Mouse (Mus musculus) forebrain, postnatal 0 days (tissue): Measurements from ENCODE around the gene Bbs2. TPM values are rescaled to one million over a fixed set of nuclear protein-coding genes. Genes with fewer than 3 reads are reported as not detected.
"Not testable (repeated sequence)": the region's sequence is repeated elsewhere in the genome, so short reads cannot be mapped to it uniquely, and the experiment has no call there.

ENCODE experiments used
- ATAC-seq: fragments of 200-750 bp; cut with Nextera tagmentation; 2 replicates; pipeline ENCODE4 v1.8.0; 2017; ENCODE audit warnings: mild to moderate bottlenecking, moderate library complexity
- DNase-seq: peaks from one replicate; pipeline ENCODE4 v3.0.0-alpha.2; 2015
- H3K27ac ChIP-seq: fragments of 300-500 bp; sonication (generic); 2 replicates; pipeline ENCODE4 v1.5.1; 2014; ENCODE audit warnings: low read depth, mild to moderate bottlenecking, antibody characterized with exemption, low read length, moderate library complexity, mixed read lengths
- H3K27me3 ChIP-seq: fragments of 300-500 bp; sonication (generic); 2 replicates; pipeline ENCODE4 v1.6.1; 2014; ENCODE audit warnings: mild to moderate bottlenecking, low read length, mixed read lengths; ENCODE audit not compliant: insufficient read depth
- H3K36me3 ChIP-seq: fragments of 300-500 bp; sonication (generic); 2 replicates; pipeline ENCODE4 v1.6.1; 2014; ENCODE audit warnings: mild to moderate bottlenecking, moderate library complexity; ENCODE audit not compliant: insufficient read depth
- H3K4me1 ChIP-seq: fragments of 300-500 bp; sonication (generic); 2 replicates; pipeline ENCODE4 v1.6.1; 2014; ENCODE audit warnings: antibody characterized with exemption; ENCODE audit not compliant: insufficient read depth
- H3K4me2 ChIP-seq: fragments of 300-500 bp; sonication (generic); 2 replicates; pipeline ENCODE4 v1.6.1; 2014; ENCODE audit warnings: low read depth, mild to moderate bottlenecking, moderate library complexity
- H3K4me3 ChIP-seq: fragments of 300-500 bp; sonication (generic); 2 replicates; pipeline ENCODE4 v1.5.1; 2014; ENCODE audit warnings: low read depth, low read length, mixed read lengths
- H3K9ac ChIP-seq: fragments of 300-500 bp; sonication (generic); 2 replicates; pipeline ENCODE4 v1.6.1; 2014; ENCODE audit warnings: mild to moderate bottlenecking
- H3K9me3 ChIP-seq: fragments of 300-500 bp; sonication (generic); 2 replicates; pipeline ENCODE4 v1.6.1; 2016; ENCODE audit warnings: low read length
- CTCF ChIP-seq: sonication (generic); IDR thresholded peaks from 2 replicates; pipeline ENCODE4 v1.5.1; 2016; ENCODE audit warnings: antibody characterized with exemption, control low read depth, low read depth
- WGBS: fragments of 180-500 bp; shearing (Covaris S2); extraction: QIAGEN DNeasy Blood & Tissue Kit; methylation state at CpG from one replicate; pipeline ENCODE4 v1.1.7; 2014; 5-methylcytosine and 5-hydroxymethylcytosine counted together
- polyA plus RNA-seq: library from polyadenylated mRNA; unstranded; fragments of >200 nt; fragmentation: Nextera tagmentation; extraction: Ambion mirVana; gene quantifications from 2 replicates; pipeline ENCODE4 v1.2.1, GENCODE M21; 2015
- total RNA-seq: library from RNA; depleted of rRNA; stranded (reverse); fragments of >200 nt; gene quantifications from 2 replicates; pipeline ENCODE4 v1.2.3, GENCODE M21; 2014; rRNA removed

Bbs2 gene
- total RNA-seq = 21.1 and 22.6 TPM in 2 replicates
- 8.9 and 14.9 TPM in 2 replicates for polyA plus RNA-seq

DNA sequence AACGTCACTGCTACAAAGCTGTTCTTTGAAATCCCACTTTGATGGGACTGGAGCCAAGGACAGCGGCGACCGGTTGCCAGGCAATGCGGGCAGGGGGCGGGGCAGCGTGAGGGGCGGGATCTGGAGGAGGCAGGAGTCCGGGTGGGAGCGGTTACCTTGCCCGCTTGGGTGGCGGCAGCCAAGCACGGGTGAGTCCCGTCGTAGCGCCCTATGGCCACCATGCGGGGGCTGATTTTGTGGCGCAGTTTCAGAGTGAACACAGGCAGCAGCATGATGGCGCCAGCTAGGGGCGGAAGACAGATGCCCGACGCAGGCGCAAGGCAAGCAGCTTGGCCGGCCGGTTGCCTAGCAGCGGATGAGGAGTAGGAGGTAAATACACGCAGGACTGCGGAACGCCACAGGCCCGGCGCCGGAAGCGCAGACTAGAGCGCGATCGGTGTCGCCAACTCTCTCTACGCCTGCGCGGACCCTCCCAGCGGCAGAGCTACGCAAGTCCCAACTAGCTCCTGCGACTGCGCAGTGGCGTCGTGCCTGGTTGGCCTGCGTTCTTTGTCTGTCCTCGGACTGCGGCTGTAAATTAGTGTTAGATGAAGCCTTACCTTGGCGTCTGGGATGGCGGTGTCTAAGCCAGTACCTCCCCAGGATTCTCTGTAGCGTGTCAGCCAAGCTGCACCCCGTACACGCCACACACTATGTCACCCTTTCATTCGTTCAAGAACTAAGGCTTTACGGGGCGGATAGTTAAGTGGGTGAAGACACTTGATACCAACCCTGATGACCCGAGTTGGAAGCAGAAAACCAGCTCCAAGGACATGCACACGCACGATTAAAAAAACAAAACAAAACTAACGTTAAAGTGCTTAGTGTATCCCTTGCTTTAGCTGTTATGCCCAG lies at the start of gene Bbs2:
Gene Bbs2, minus strand, starts transcription at position 848 of the 894 bp plus-strand sequence.
- H3K4me2 ChIP-seq = peak within 1 kb of the TSS; percentile 63
- 2% methylated on average over 61 of the region's 61 CpGs for WGBS
- peak; percentile 76 for TF ChIP-seq CTCF
- H3K27me3 ChIP-seq = no peaks in the 10 kb centered on the region
- peak within 1 kb of the TSS; percentile 63 for H3K9ac ChIP-seq
- DNase-seq (peak; percentile 100), ATAC-seq (peak; percentile 99)
- H3K4me1 ChIP-seq = no peaks in the 10 kb centered on the region
- H3K36me3 ChIP-seq = no peaks in the 10 kb centered on the region
- H3K9me3 ChIP-seq = no peaks in the 10 kb centered on the region
- H3K27ac ChIP-seq = peak within 1 kb of the TSS; percentile 98
- H3K4me3 ChIP-seq = peak within 1 kb of the TSS; percentile 60

DNA sequence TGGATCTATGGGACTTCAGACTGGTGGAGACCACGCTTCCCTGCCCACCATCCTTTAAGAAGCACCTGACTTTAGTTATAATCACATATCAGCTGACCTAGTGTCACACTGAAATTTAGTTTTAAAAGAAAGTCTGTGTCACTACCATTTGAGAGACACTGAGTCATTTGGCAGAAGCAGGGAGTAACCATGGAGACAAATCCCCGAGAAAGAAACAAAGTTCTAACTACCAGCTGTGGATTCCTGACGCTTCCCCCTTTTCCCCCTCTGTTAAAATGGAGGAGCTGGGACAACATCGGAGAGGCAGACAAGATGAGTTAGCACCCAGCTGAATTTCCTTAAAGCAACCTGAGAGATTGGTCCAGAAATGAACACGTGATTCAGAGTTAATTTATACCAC lies 49.5 kb upstream of the Bbs2 start:
- Histone ChIP-seq H3K4me1 (peaks cover 5% of the 10 kb centered on the region; the same call in 1 of the 2 replicates), H3K27ac (no peak overlapping the region), H3K27me3 (no peaks in the 10 kb centered on the region), H3K9me3 (no peaks in the 10 kb centered on the region), H3K4me2 (no peak overlapping the region), H3K9ac (no peak overlapping the region), H3K4me3 (no peak overlapping the region), H3K36me3 (no peaks in the 10 kb centered on the region)
- peak; percentile 21; the same call in 1 of the 2 replicates for ATAC-seq
- TF ChIP-seq CTCF = no peak
- WGBS = 27% methylated on average over 5 of the region's 5 CpGs
- peak; percentile 45 for DNase-seq

DNA sequence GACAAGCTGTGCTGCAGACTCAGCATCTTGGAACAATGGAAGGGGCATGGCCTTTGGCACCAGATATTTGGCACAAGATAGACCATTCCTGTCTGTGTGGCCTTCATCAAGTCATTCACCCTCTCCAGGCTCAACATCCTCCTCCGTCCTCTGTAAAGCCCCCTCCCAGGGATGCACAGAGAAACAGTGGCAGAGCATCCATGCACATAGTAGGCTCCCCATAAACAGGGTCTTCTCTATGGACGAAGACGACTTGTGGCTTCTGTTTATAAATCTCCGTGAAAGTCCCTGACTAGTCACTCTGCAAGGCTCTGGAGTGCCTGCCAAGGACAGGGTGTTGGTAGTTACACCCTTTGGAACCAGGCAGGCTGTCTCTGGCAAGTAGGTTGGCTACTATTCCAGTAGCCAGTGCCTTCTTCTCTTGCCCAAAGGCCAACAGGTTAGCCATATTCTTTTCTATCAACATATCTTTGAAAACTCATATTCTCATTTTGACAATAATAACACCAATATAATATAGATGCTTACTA lies 41.6 kb upstream of the Bbs2 start:
- ATAC-seq = no peak
- Histone ChIP-seq H3K4me2 (no peak overlapping the region), H3K27me3 (no peaks in the 10 kb centered on the region), H3K4me1 (no peaks in the 10 kb centered on the region), H3K9ac (no peak overlapping the region), H3K27ac (no peak overlapping the region), H3K36me3 (no peaks in the 10 kb centered on the region), H3K4me3 (no peak overlapping the region), H3K9me3 (no peaks in the 10 kb centered on the region)
- WGBS = 83% methylated on average over 4 of the region's 4 CpGs
- no peak for TF ChIP-seq CTCF
- no peak for DNase-seq

DNA sequence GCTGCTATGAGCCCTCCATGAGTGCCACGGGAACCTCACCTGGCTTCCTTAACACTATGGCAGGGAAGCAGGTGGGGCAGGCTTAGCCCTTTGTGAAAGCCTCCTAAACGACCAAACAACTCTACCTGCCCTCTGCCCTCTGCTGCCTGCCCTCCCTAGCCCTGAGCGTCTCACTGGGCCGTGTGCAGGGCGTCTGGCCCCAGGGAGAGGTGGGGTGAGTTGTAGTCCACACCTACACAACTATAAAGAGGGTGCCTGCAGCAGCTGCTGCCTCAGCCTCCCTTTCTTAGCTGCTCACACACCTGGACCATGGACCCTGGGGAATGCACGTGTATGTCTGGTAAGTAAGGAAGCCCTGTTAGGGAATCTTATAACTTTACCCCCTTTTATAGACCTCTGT lies 38.2 kb upstream of the Bbs2 start, which contains the start of gene Mt4:
Gene Mt4, plus strand, starts transcription at position 265 of the 400 bp plus-strand sequence.
- Histone ChIP-seq H3K9ac (no peak within 1 kb of the TSS), H3K9me3 (no peaks in the 10 kb centered on the region), H3K36me3 (no peaks in the 10 kb centered on the region), H3K4me1 (no peaks in the 10 kb centered on the region), H3K27me3 (no peaks in the 10 kb centered on the region), H3K4me3 (no peak within 1 kb of the TSS), H3K27ac (no peak within 1 kb of the TSS), H3K4me2 (no peak within 1 kb of the TSS)
- no peak for DNase-seq
- ATAC-seq = no peak
- 68% methylated on average over 6 of the region's 6 CpGs for WGBS
- no peak for TF ChIP-seq CTCF

DNA sequence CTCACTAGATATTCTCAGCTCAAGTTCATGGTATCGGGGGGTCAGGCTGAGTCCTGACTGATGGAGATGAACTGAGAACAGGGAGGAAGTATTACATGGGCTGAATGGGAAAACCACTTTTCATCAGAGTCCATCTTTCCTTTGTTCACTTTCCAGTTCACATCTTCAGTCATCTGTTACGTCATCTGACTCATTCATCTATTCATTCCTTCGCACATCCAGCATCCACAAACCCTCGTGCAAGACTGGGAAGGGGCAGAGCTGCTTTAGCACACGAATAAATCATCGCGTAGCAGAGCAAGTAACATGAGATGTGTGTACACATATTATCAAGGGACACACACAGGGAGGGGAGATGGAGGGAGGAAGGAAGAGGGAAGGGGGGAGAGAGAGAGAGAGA lies 37.5 kb upstream of the Bbs2 start:
- H3K36me3 ChIP-seq = no peaks in the 10 kb centered on the region
- H3K4me2 ChIP-seq = no peak overlapping the region
- TF ChIP-seq CTCF = no peak
- no peak overlapping the region for H3K4me3 ChIP-seq
- no peaks in the 10 kb centered on the region for H3K9me3 ChIP-seq
- ATAC-seq (no peak), DNase-seq (no peak)
- H3K4me1 ChIP-seq = no peaks in the 10 kb centered on the region
- no peak overlapping the region for H3K9ac ChIP-seq
- no peaks in the 10 kb centered on the region for H3K27me3 ChIP-seq
- 79% methylated on average over 7 of the region's 7 CpGs for WGBS
- H3K27ac ChIP-seq = no peak overlapping the region

DNA sequence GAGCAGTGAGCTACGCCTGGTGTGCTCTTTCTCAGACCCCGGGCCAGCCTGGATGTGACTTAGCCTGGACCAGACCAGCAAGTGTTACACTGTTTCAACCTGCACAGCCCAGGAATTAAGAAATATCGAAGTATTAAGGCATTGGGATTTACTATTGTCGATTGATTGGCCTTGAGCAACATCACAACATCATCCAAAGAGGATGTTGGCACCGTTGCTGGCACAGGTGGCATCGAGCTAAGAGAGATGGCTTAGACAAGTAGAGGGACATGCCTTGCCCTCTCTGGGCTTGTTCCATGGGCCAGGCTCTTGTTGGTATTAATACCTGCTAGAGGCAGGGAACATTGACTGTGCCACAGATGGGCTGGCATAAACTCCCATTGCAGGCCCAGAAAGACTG lies 36.8 kb upstream of the Bbs2 start:
- no peak overlapping the region for H3K4me2 ChIP-seq

DNA sequence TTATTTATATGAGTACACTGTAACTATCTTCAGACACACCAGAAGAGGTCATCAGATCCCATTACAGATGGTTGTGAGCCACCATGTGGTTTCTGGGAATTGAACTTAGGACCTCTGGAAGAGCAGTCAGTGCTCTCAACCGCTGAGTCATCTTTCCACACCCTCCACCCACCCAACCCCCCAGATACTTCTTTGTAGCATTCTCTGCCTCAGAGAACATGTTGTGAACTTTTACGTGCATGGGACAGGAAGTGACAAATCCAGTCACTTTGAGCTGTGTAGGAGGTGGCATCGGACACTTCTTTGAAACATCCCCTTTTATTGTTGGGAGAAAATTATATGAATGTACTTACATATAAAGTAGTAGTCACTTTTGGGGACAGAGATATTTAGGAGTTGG lies 35.9 kb upstream of the Bbs2 start:
- not testable (repeated sequence) for H3K9me3 ChIP-seq, H3K36me3 ChIP-seq, H3K4me2 ChIP-seq, H3K9ac ChIP-seq, H3K4me3 ChIP-seq, H3K27ac ChIP-seq, ATAC-seq, H3K4me1 ChIP-seq, H3K27me3 ChIP-seq, DNase-seq
- WGBS = 78% methylated on average over 3 of the region's 3 CpGs

More for the DNA sequence above, 36.8 kb upstream of the Bbs2 start:
- no peak overlapping the region for H3K9ac ChIP-seq
- no peaks in the 10 kb centered on the region for H3K36me3 ChIP-seq
- H3K4me1 ChIP-seq = no peaks in the 10 kb centered on the region
- no peak for ATAC-seq
- DNase-seq = no peak
- H3K27me3 ChIP-seq = no peaks in the 10 kb centered on the region
- no peaks in the 10 kb centered on the region for H3K9me3 ChIP-seq
- 91% methylated on average over 6 of the region's 6 CpGs for WGBS
- no peak for TF ChIP-seq CTCF
- no peak overlapping the region for H3K4me3 ChIP-seq
- no peak overlapping the region for H3K27ac ChIP-seq
